Mouse (Mus musculus) lung, adult 2 months (tissue): ENCODE results near the gene Spag6l.

Source experiments
- CTCF ChIP-seq: fragments of 200-500 bp; IDR thresholded peaks from 2 replicates; pipeline ENCODE4 v1.5.1; 2011; ENCODE audit warnings: mild to moderate bottlenecking, low read length, control low read depth; ENCODE audit not compliant: insufficient read depth
- POLR2A ChIP-seq: fragments of 200-500 bp; IDR thresholded peaks from 2 replicates; pipeline ENCODE4 v1.6.1; 2011; ENCODE audit warnings: low read depth, mild to moderate bottlenecking, control low read depth, low read length, borderline replicate concordance; ENCODE audit errors: extremely low read depth

DNA sequence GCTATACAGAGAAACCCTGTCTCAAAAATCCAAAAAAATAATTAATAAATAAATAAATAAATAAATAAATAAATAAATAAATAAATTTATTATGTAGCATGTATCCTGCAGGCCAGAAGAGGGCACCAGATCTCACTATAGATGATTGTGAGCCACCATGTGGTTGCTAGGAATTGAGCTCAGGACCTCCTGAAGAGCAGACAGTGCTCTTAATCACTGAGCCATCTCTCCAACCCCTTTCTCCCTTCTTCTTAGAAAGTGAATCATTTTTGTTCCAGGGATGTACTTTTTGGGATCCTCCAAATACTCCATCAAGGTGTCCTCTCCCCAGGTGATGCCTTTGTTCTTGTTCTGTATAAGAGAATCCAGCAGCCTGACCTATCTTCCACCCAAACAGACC, 19.9 kb upstream of the Spag6l start:
- TF ChIP-seq CTCF (no peak), POLR2A (no peak)
